Mouse (Mus musculus) erythroblast, adult 5-6 weeks (primary cell): ENCODE data around the gene Zfp385c. TPM values are rescaled to one million over a fixed set of nuclear protein-coding genes. Genes with fewer than 3 reads are reported as not detected.

Experiments used
- ATAC-seq: replicated peaks from 2 replicates; pipeline ENCODE4 v1.8.0; 2016; ENCODE audit warnings: moderate number of reproducible peaks, mild to moderate bottlenecking, moderate TSS enrichment, inconsistent platforms; ENCODE audit not compliant: poor library complexity, low FRiP score, severe bottlenecking
- total RNA-seq, 2 experiments: library from RNA; stranded (forward) in 1 of 2; stranded (reverse) in 1 of 2; fragments of 150-400 nt in 1 of 2; fragments of 200-764, 138-1000 nt in 1 of 2; gene quantifications; 2 replicates each; pipeline versions ENCODE4 v1.2.3 to v1.2.4; 2015 to 2017; ENCODE audit warnings: low replicate concordance in 2 of 2

Zfp385c gene
- total RNA-seq, 2 experiments from 2014 or later: not detected

DNA sequence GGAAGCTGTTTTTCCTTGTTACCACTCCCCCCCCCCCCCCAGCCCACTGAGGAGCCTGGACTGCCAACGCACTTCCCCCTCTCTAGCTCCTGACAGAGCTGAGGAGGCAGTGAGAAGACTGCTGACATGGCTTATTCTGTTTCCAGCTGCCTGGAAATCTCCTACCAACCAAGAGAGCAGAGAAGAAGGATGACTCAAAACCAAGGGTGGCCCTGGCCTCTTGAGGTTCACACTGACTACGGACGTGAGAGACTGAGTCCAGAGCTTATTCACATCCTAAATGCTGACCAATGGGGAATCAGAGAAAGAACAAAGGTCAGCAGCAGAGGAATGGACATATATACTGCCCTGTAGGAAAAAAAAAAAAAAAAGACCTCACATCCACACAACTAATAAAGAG, 27.1 kb upstream of the Zfp385c start:
- no peak for ATAC-seq

DNA sequence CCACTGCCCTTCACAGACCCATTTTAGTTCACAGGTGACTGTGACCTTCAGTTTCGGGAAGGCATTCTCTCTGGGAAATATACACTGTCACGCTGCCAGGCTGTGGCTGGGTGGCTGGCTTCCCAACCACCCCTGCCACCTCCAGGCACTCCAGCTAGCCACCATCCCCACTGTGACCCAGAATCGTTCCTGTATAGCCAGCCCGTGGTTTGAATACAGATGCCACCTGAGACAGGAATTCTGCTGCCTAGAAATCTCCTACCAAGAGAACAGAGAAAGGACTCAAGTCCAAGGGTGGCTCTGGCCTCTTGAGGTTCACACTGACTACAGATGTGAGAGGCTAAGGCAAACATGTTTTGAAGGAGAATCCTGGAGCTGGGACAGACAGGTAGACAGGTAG, 26.6 kb upstream of the Zfp385c start:
- ATAC-seq: no peak

DNA sequence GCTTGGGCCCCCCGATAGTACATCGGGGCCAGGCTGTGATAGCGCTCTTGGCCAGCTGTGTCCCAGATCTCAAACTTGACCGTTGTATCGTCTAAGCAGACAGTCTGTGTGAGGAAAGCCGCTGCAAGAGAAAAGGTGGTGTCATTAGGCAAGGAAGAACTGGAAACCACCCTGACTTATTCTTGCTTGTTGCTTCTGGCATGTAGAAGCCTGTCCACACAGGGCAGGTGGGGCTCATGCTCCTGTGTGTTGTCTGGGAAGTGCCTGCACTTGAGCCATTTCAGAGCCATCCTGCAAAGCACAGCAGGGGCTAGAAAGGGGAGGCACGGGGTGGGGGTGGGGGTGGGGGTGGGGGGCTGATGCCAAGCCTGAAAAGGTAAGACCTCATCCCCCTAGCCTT, 26.2 kb upstream of the Zfp385c start:
- ATAC-seq: no peak

DNA sequence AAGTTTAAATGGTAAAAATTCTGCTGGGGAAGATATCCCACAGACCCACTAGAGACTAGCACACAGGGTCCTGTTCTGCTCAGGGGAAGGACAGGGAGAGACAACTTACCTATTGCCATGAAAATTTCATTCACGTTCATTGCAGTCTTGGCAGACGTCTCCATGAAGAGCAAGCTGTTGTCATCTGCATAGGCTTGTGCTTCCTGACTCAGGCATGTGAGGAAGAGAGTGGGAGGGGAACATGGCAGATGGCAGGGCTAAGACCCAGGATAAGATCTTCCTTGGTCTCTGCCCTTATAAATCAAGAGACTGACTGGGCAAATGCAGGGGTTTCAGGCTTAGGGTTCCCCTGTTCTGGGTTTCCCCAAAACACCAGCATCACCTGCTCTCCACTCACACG, 24.4 kb upstream of the Zfp385c start:
- no peak for ATAC-seq

DNA sequence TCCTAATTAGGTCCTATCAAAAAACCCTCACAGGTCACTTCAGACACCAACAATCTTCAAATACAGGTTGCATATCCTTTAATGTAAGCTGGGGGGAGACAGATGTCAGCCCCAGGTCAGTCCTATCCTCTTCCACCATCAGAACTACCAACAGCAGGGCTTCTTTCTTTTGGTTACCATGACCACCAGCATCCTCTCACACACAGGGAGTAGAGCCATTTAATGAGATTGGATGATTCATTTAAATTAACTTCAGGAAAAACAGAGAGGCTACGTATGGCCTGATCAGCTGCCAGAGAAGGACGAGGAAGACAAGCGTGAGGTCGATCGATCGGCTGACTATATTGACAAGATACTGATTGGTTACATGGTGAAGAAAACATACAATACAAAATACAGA, 22.7 kb upstream of the Zfp385c start:
- no peak for ATAC-seq

DNA sequence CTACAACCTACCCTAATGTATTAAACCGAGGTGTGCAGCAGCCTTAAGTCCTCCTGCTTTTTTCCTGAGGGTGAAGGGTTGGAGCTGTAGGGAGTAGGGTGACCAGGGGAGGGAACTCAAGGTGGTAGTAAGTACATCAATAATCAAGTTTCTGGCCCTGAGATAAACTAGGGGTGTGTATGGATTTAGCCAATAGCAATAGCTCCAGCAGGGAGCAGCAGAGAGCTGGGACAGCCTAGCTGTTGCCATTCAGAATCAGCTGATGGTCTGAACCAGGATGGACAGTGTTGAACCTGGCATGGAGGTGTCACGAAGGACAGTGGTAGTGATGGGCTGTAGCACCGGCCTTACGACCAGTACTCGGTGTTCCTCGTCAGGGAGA, 22.3 kb upstream of the Zfp385c start:
- ATAC-seq: peak; percentile 75

DNA sequence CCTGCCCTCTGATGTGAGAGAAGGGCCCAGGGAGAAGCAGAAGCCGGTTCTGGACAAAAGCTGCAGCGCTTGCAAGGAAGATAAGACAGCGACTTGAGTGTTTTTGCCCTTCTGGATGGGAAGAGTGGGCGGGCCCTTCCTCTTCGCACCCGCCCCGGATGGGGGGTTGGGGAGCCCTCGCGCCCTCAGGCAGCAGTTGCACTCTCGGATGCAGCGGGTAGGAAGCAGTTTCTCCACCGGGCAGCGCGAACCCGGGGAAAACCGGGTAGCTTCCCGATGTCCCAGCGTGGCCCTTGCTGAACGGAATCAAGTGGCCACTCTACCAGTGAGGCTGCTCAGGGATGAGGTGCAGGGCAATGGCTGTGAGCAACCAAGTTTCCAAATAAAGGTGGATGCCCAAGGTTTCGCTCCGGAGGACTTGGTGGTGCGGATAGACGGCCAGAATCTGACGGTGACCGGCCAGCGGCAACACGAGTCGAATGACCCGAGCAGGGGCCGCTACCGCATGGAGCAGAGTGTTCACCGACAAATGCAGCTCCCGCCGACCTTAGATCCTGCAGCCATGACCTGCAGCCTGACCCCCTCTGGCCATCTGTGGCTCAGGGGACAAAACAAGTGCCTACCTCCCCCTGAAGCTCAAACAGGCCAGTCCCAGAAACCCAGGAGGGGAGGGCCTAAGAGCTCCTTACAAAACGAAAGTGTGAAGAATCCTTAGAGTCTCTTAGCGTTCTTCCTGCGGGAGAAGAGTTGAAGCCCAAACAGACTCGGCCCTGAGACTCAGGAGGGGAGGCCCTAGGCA, 21.7 kb upstream of the Zfp385c start, which contains the start of gene Hspb9:
TSS of gene Hspb9 (plus strand) at position 116 of the 799 bp plus-strand sequence.
- ATAC-seq: peak; percentile 66

DNA sequence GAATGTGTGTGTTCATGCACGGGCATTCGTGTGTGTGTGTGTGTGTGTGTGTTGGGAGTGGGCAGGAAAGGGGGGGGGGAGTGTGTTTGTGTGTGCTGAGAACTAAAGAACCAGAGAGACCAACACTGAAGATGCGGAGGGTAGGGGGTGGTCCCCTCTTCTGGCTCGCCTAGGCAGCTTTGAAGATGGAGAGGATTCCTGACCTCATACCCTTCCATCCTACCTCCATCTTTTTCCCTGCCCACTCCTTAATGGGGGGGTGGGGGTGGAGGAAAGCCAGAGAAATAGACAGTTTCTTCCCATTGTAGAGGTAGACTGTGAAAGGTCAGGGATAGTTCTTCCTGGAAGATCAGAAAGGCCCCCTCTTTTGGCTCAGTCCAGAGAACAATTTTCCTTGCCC, 20.9 kb upstream of the Zfp385c start:
- no peak for ATAC-seq

DNA sequence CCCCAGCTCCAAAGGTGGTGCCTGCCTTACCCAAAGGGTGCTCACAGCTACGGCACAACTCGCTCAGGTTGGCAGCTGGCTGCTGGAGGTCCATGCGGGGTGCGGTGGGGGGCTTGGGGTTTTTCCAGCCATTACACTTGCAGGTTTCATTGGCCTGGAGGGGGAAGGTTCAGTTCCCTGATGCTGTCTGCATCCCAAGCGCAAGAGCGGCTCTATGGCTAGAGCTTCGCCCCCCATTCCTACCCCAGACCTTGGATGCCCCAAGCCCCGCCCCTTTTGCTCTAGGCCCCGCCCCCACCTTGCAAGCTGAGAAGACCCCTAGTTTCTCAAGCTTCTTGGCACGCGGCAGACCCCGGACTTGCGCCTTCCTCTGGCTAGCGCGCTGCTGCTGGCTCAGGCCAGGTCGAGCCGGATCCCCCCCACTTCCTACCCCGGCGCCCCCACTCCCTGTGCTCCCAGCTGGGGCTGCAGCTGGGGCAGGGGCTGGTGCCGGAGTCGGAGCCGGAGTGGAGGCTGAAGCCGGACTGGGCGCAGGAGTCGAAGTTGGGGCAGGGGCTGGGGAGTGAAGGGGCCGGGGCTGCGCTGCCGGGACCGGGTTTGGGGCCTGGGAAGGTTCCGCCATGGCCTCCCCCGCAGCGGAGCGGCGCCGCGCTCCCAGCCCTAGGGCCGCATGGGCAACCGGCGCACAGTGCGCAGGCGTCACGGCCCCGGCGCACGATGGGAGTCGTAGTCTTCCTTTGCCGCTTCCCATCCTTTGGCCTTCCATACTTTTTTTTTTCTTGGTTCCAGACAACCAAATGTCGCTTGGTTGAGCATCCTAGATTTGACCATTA, 19.7 kb upstream of the Zfp385c start, which contains the start of gene Kat2a:
TSS of gene Kat2a (minus strand) at position 683 of the 833 bp plus-strand sequence.
- ATAC-seq: peak; percentile 51; the same call in 1 of the 2 replicates

DNA sequence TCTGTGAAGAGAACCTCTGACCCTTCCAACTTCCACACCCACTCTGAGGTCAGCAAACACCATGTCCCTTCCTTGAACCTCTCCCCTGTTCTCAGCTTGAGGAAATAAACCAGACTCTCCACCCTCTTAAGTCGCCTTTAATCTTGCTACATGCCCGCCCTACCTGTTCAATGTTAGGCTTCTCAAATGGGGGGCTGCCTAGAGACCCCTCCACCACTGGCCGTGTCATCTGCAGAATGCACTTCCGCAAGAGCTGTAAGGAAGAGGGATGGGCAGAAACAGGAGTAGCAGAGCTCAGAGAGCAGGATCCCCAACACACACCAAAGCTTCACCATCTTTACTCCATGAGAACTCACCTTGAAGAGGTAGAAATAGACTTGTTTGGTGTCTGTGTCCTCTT, 18.7 kb upstream of the Zfp385c start:
- ATAC-seq: no peak

DNA sequence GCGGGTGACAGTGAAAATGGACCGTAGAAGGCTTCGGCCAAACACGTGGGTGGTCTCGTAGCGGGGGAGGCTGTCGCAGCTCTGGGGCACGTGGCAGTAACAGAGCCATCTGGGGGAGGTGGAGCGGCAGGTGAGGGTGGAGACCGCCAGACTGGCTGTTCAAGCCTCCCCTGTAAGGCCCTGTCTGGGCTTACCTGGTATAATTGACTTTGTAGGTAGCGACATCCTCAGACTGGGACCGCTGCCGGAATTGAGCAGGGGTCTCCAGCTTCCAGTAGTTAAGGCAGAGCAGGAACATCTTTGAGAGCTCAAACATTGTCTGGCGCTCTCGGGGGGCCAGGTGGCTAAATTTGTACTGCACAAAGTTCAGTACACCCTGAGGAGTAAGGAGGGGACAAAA, 18.3 kb upstream of the Zfp385c start:
- ATAC-seq: no peak

DNA sequence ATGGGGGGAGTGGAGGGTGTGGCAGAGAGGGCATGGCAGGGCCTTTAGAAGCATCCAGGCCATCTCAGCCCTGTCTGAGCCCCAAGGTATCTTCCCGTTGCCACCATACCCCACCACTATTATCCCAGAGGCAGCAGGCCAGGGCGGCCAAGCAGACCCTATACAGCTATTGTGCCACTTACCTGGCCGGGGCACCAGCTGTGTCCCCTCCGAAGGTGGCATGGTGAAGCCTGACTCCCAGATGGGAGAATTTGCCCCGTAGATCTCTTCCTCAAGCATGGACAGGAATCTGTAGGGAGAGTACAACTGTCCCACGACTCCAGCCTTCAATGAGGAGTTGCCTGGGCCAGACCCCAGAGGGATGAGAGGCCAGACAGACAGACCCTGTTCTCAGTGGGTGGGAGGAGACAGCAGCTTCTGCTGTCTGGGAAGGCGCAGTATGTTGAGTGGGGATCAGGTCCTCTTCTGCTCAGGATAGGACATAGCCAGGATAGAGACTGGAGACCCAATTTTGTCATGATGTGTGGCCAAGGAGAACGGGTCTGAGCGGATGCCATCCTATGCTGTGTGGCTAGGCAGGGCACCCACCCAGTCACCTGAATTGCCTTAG, 17.1 kb upstream of the Zfp385c start:
- no peak for ATAC-seq

DNA sequence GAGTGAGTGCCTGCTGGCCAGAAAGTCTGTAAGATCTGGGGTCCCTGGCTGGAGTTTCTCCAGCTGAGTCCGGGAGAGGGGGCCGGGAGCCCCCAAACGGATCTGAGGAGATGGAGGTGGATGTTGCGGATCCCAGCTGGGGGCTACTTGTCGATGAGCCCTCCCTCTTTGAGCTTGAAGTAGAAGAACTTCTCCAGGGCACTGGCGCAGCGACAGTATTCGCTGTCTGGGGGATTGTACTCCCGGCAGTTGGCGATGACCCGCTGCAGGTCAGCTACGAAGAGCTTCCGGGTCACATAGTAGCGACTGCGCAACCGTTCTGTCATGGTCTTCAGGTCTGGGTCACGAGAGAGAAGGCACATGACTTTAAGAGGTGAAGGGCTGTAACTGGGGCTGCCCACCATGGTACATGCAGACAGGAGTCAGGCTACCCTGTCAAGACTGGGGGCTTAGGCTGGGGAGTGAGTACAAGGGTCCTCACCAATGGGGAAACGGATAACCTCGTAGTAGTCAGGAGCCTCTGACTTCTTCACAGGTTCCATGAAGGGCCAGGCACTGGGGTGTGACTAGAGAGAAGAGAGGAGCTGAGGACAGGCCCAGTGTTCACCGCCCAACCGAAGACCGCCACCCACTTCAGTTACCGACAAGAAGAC, 13.0 kb upstream of the Zfp385c start:
- ATAC-seq: no peak

DNA sequence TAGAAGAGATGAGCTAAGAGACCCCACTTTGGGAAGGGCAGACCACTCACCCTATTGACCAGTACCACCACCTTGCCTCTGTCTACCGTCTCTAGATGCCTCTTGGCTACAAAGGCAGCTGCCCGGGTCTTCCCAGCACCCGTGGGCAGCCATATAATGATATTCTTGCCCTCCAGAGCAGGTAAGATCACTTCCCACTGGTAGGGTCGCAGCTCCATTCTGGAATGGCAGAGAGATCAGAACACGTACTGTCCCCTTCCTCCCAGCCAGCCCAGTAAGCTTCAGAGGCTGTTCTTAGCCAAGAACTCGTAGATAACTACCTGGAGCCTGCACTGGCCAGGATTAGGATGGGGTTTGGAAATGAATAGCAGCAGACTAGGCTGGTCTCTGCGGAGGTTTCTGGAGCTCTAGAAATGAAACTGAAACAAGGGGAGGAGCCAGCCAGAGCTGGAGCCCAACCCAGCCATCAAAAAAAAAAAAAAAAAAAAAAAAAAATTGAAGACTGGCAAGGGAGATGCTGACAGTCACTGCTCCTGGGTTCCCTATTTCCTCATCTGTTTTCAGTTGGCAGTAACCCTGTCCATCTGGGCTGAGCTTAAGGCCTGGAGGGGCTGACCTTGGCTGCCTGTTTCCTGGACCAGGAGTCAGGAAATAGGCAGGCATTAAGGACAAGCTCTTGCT, 11.7 kb upstream of the Zfp385c start, which contains the start of gene Dhx58:
TSS of gene Dhx58 (minus strand) at position 421 of the 681 bp plus-strand sequence.
- ATAC-seq: peak; percentile 67

DNA sequence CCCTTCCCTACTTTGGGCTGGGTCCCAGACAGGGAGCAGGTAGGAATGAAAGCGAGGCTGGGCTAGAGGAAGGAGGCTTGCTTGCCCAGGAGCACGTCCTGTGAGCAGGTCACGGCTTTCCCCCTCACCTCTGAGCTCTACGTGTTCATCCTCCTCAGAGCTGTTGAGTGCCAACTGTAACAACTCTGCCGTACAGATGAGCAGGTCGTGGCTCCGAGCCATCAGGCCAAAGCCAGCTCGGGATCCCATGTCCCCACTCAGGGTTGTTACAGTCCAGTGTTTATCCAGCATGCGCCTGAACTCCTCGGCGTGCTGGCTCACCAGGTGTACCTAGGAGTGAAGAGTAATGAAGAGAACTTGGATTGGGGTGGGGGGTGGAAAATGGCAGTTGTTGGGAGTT, 11.1 kb upstream of the Zfp385c start:
- ATAC-seq: peak; percentile 37

DNA sequence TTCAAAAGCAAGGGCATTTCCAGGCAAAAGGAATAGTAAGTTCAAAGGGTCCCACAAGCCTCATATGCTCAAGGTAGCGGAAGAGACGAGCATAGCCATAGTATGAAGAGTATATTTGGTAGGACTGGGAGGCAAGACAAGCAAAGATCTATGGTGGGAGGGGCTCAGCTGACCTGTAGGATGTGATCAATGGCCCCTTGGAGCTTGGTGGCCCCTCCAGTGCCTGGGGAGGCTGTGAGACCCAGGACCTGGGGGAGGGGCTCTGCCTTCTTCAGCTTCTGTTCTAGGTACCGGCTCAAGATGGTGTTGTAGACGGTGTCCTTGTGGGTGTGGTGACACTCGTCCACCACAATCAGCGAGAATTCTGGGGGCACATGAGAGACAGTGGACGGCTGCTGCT, 10.7 kb upstream of the Zfp385c start:
- peak; percentile 55 for ATAC-seq

DNA sequence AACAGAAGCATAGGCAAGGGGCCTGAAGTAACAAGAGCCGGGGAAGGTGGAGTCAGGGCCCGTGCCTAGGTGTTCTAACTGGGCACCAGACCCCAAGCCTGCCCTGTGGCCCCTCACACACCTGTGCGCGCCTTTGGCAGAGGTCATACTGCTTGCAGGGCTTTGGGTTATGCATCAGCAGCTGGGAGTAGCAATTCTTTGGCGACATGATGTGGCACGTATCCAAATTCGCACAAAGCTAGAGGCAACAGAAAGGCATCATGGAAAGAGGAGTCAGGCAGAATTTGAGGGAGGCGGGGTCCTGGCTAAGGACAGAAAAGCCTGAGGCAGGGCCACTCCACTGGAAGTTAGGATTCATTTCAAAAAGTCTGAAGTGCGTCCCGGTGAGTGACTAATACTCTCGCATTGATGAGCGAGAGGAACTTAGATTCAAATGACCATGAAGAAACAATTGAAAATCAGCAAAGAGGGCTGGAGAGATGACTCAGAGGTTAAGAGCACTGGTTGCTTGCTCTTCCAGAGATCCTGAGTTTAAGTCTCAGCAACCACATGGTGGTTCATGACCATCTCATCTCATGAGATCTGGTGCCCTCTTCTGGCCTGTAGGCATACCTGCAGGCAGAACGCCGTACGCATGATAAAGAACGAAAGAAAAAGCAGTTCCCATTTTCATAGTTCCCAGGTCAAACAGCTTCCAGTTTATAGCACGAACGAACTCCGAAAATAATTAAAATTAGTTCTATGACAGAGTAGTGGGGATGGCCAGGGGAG, 10.0 kb upstream of the Zfp385c start:
- ATAC-seq: peak; percentile 69

DNA sequence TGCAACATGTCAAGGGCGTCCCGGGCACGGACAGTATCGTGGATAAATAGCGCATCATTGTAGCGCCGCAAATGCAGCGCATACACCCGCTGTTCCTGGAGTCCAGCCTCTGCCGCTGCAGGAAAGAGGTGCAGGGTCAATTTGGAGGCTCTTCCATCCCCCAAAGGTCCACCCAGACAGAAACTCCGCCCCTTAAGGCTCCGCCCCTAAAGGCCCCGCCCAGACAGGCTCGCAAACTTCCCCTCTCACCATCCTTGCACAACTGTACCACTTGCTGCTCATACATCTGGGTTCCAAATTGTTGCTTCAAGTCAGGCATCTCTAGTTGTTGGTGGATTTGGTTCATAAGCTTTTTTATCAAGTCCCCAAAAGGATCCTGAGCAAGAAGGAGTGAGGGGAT, 9.0 kb upstream of the Zfp385c start:
- ATAC-seq: no peak

DNA sequence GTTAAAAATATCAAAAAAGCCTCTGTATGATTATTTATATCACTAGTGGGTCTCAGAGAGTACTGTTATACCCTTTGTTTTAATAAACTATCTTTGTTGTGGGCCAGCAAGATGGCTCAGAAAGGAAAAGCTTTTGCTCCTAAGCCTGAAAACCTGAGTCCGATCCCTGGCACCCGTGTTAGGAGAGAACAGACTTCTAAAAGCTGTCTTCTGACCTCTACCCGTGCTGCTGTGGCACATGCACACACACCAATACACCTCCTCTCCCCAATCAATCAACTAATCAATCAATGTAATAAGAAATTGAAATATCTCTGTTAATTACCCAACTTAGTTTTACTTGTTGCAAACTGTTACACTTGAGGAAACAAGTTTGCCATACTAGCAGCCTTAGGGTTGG, 8.5 kb upstream of the Zfp385c start:
- no peak for ATAC-seq
